Mouse (Mus musculus) liver, embryonic 14.5 days (tissue): ENCODE measurements around the gene Tlk1. TPM values are rescaled to one million over a fixed set of nuclear protein-coding genes. Genes with fewer than 3 reads are reported as not detected.

Experiments
- ATAC-seq: fragments of 200-750 bp; cut with Nextera tagmentation; 2 replicates; pipeline ENCODE4 v1.8.0; 2017; ENCODE audit warnings: moderate number of reproducible peaks, mild to moderate bottlenecking, moderate library complexity; ENCODE audit not compliant: insufficient read depth
- DNase-seq, 3 experiments: peaks; one replicate each; pipeline ENCODE4 v3.0.0-alpha.2; 2012 to 2013; ENCODE audit warnings: low read depth in 3 of 3, low spot score in 3 of 3
- H3K27ac ChIP-seq: fragments of 300-500 bp; sonication (generic); 2 replicates; pipeline ENCODE4 v1.5.1; 2014; ENCODE audit warnings: moderate library complexity, mild to moderate bottlenecking, control low read depth, inconsistent platforms
- H3K27me3 ChIP-seq: fragments of 300-500 bp; sonication (generic); 2 replicates; pipeline ENCODE4 v1.6.1; 2014; ENCODE audit warnings: mild to moderate bottlenecking, low read length, moderate library complexity; ENCODE audit not compliant: control insufficient read depth, insufficient read depth
- H3K36me3 ChIP-seq: fragments of 300-500 bp; sonication (generic); replicated peaks from 2 replicates; pipeline ENCODE4 v1.6.1; 2014; ENCODE audit warnings: low read depth; ENCODE audit not compliant: control insufficient read depth, insufficient read depth
- H3K4me1 ChIP-seq, 2 experiments: fragments of 200-500 bp in 1 of 2; fragments of 300-500 bp in 1 of 2; sonication (generic) in 1 of 2; replicated peaks; 2 replicates each; pipeline ENCODE4 v1.6.1; 2012 to 2014; ENCODE audit warnings: antibody characterized with exemption in 1 of 2, inconsistent platforms in 1 of 2, low read length in 1 of 2; ENCODE audit not compliant: control insufficient read depth in 2 of 2, insufficient read depth in 2 of 2
- H3K4me2 ChIP-seq: fragments of 300-500 bp; sonication (generic); 2 replicates; pipeline ENCODE4 v1.6.1; 2014; ENCODE audit warnings: low read depth, mild to moderate bottlenecking, control low read depth, moderate library complexity
- H3K4me3 ChIP-seq, 2 experiments: fragments of 200-500 bp in 1 of 2; fragments of 300-500 bp in 1 of 2; sonication (generic) in 1 of 2; 2 replicates each; pipeline ENCODE4 v1.5.1; 2012 to 2014; ENCODE audit warnings: low read depth in 2 of 2, low read length in 2 of 2, mild to moderate bottlenecking in 2 of 2, control low read depth in 1 of 2, inconsistent platforms in 1 of 2, moderate library complexity in 1 of 2; ENCODE audit not compliant: insufficient read depth in 1 of 2
- H3K9ac ChIP-seq: fragments of 300-500 bp; sonication (generic); replicated peaks from 2 replicates; pipeline ENCODE4 v1.6.1; 2014; ENCODE audit warnings: mild to moderate bottlenecking, control low read depth, moderate library complexity
- H3K9me3 ChIP-seq: fragments of 300-500 bp; sonication (generic); 2 replicates; pipeline ENCODE4 v1.6.1; 2016; ENCODE audit warnings: low read length, mixed read lengths; ENCODE audit not compliant: control insufficient read depth
- CTCF ChIP-seq: IDR thresholded peaks from 2 replicates; pipeline ENCODE4 v1.5.1; 2016; ENCODE audit warnings: antibody characterized with exemption, low read depth, control low read depth
- EP300 ChIP-seq: IDR thresholded peaks from 2 replicates; pipeline ENCODE4 v1.6.1; 2016; ENCODE audit warnings: antibody characterized with exemption, low read depth
- WGBS: fragments of 180-500 bp; shearing (Covaris S2); extraction: QIAGEN DNeasy Blood & Tissue Kit; methylation state at CpG from one replicate; pipeline ENCODE4 v1.1.7; 2014; ENCODE audit not compliant: insufficient replicate concordance; 5-methylcytosine and 5-hydroxymethylcytosine counted together
- polyA plus RNA-seq, 2 experiments: library from polyadenylated mRNA; depleted of rRNA in 1 of 2; stranded (reverse) in 1 of 2; unstranded in 1 of 2; fragments of >200 nt; fragmentation: Nextera tagmentation in 1 of 2; extraction: Ambion mirVana in 1 of 2; gene quantifications; 2 replicates each; pipeline versions ENCODE4 v1.2.1 to v1.2.3; 2012 to 2014

The Tlk1 gene
- polyA plus RNA-seq, 2 experiments: 23.7 to 24.3 TPM

- 58% methylated on average over 5 of the region's 5 CpGs for WGBS
- peaks cover 68% of the 10 kb centered on the region for H3K36me3 ChIP-seq
- no peak for ATAC-seq
Measured at GRCm38 (mm10) chr2:70736008-70736407, 89.5 kb downstream of the Tlk1 start.

GRCm38 (mm10) chr2:70735534-70735933 is 90.0 kb downstream of the Tlk1 start:
- Histone ChIP-seq H3K9me3 (no peaks in the 10 kb centered on the region), H3K4me1 (no peaks in the 10 kb centered on the region), H3K4me2 (no peak overlapping the region), H3K9ac (no peak overlapping the region), H3K4me3 (no peak overlapping the region), H3K27ac (no peak overlapping the region), H3K27me3 (no peaks in the 10 kb centered on the region), H3K36me3 (peaks cover 69% of the 10 kb centered on the region)
- ATAC-seq (no peak), DNase-seq (no peak)
- TF ChIP-seq EP300 (no peak), CTCF (no peak)
- 56% methylated on average over 4 of the region's 4 CpGs for WGBS

More at GRCm38 (mm10) chr2:70736008-70736407, 89.5 kb downstream of the Tlk1 start:
- H3K4me3 ChIP-seq: no peak overlapping the region
- H3K27me3 ChIP-seq: no peaks in the 10 kb centered on the region
- no peak for TF ChIP-seq CTCF
- no peak overlapping the region for H3K9ac ChIP-seq
- H3K4me1 ChIP-seq: no peaks in the 10 kb centered on the region
- DNase-seq: no peak
- H3K27ac ChIP-seq: no peak overlapping the region
- H3K4me2 ChIP-seq: no peak overlapping the region
- H3K9me3 ChIP-seq: no peaks in the 10 kb centered on the region

DNA sequence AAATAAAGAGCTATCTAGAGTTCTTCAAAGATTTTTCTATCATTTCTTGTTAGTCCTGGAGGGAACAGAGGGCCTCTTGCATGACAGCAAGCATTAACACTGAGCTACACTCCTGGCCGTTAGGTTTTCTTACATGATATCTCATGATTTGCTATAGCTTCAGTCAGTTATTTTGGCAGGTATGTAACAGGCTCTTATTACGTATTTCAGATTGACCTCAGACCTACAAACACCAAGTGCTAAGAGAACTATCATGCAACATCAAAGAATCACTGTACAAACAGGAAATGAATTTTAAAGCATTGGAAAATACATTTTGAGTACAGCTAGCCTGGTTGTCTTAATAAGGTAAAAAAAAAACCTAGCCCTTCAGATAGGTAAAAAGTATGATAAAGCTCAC is 98.4 kb downstream of the Tlk1 start:
- Histone ChIP-seq H3K4me3 (no peak overlapping the region), H3K9me3 (no peaks in the 10 kb centered on the region), H3K27me3 (no peaks in the 10 kb centered on the region), H3K4me1 (no peaks in the 10 kb centered on the region), H3K9ac (no peak overlapping the region), H3K27ac (no peak overlapping the region), H3K36me3 (peaks cover 46% of the 10 kb centered on the region), H3K4me2 (no peak overlapping the region)
- TF ChIP-seq EP300 (no peak), CTCF (no peak)
- DNase-seq: no peak
- 79% methylated on average over 2 of the region's 2 CpGs for WGBS
- no peak for ATAC-seq

GRCm38 (mm10) chr2:70723610-70724243 is 101.8 kb downstream of the Tlk1 start:
- Histone ChIP-seq H3K27me3 (no peaks in the 10 kb centered on the region), H3K4me2 (no peak overlapping the region), H3K4me1 (no peaks in the 10 kb centered on the region), H3K36me3 (peaks cover 61% of the 10 kb centered on the region), H3K4me3 (no peak overlapping the region), H3K9me3 (no peaks in the 10 kb centered on the region), H3K9ac (no peak overlapping the region), H3K27ac (no peak overlapping the region)
- ATAC-seq (no peak), DNase-seq (no peak)
- TF ChIP-seq CTCF (no peak), EP300 (no peak)
- WGBS: 90% methylated on average over 9 of the region's 9 CpGs

- H3K4me1 ChIP-seq: no peaks in the 10 kb centered on the region
- no peaks in the 10 kb centered on the region for H3K27me3 ChIP-seq
- no peak for DNase-seq
- 85% methylated on average over 4 of the region's 4 CpGs for WGBS
- H3K4me2 ChIP-seq: no peak overlapping the region
- no peak overlapping the region for H3K9ac ChIP-seq
- no peak overlapping the region for H3K4me3 ChIP-seq
- no peak overlapping the region for H3K27ac ChIP-seq
- no peak for ATAC-seq
- peaks cover 60% of the 10 kb centered on the region for H3K36me3 ChIP-seq
- TF ChIP-seq EP300 (no peak), CTCF (no peak)
- no peaks in the 10 kb centered on the region for H3K9me3 ChIP-seq
Measured at GRCm38 (mm10) chr2:70710878-70711277, 114.7 kb downstream of the Tlk1 start.
